Mouse (Mus musculus) ES-E14 (cell line): ENCODE data around the gene 4930447C04Rik.

Experiments
- CHD2 ChIP-seq: IDR thresholded peaks from 2 replicates; pipeline ENCODE4 v1.6.1; 2014; ENCODE audit warnings: mild to moderate bottlenecking, low read depth, low read length, inconsistent platforms
- HCFC1 ChIP-seq: IDR thresholded peaks from 2 replicates; pipeline ENCODE4 v1.6.1; 2012; ENCODE audit warnings: low read length, inconsistent platforms, borderline replicate concordance; ENCODE audit not compliant: insufficient read depth
- ZC3H11A ChIP-seq: IDR thresholded peaks from 2 replicates; pipeline ENCODE4 v1.6.1; 2012; ENCODE audit warnings: low read depth, mild to moderate bottlenecking, inconsistent platforms, low read length, borderline replicate concordance

- TF ChIP-seq ZC3H11A (no peak), HCFC1 (no peak), CHD2 (no peak)
These were observed 951 bp upstream of the 4930447C04Rik start for GRCm38 (mm10) chr12:72941398-72942051.
